Mouse (Mus musculus) MN1 (cell line): ENCODE results near the gene Paqr4.

Source experiments
- DNase-seq: peaks from one replicate; pipeline ENCODE4 v3.0.0-alpha.2; 2016; ENCODE audit warnings: low spot score

The Paqr4 gene

GRCm38 (mm10) chr17:23749400-23750191 lies 8.9 kb upstream of the Paqr4 start:
- DNase-seq = no peak

GRCm38 (mm10) chr17:23748631-23749391 lies 8.1 kb upstream of the Paqr4 start:
- DNase-seq = peak; percentile 90

- no peak for DNase-seq
These were observed 7.4 kb upstream of the Paqr4 start for GRCm38 (mm10) chr17:23748026-23748425.

GRCm38 (mm10) chr17:23747471-23747870 lies 6.8 kb upstream of the Paqr4 start:
- DNase-seq = no peak

- DNase-seq = no peak
These were observed 6.1 kb upstream of the Paqr4 start for GRCm38 (mm10) chr17:23746767-23747166.

GRCm38 (mm10) chr17:23746311-23746710 lies 5.6 kb upstream of the Paqr4 start:
- DNase-seq = no peak

GRCm38 (mm10) chr17:23745301-23746251 lies 4.9 kb upstream of the Paqr4 start, which contains the start of gene Kremen2:
Gene Kremen2 (minus strand): TSS chr17:23745833.
- peak; percentile 41 for DNase-seq

GRCm38 (mm10) chr17:23744651-23745050 lies 4.0 kb upstream of the Paqr4 start:
- no peak for DNase-seq

- no peak for DNase-seq
These were observed 3.4 kb upstream of the Paqr4 start for GRCm38 (mm10) chr17:23744076-23744475.

- no peak for DNase-seq
These were observed 2.3 kb upstream of the Paqr4 start for GRCm38 (mm10) chr17:23742941-23743340.

- no peak for DNase-seq
These were observed 1.6 kb upstream of the Paqr4 start for GRCm38 (mm10) chr17:23742210-23742793.

GRCm38 (mm10) chr17:23741359-23742209 lies 917 bp upstream of the Paqr4 start:
- no peak for DNase-seq

- peak; percentile 92 for DNase-seq
These were observed 507 bp downstream of the Paqr4 start for GRCm38 (mm10) chr17:23740136-23740584.

- DNase-seq = peak; percentile 39
These were observed 1.2 kb downstream of the Paqr4 start for GRCm38 (mm10) chr17:23739202-23740135.

- no peak for DNase-seq
These were observed 1.8 kb downstream of the Paqr4 start for GRCm38 (mm10) chr17:23738836-23739201.

GRCm38 (mm10) chr17:23737493-23738445 lies 2.9 kb downstream of the Paqr4 start:
- DNase-seq = peak; percentile 42

- DNase-seq = no peak
These were observed 6.3 kb downstream of the Paqr4 start for GRCm38 (mm10) chr17:23734341-23734740.

GRCm38 (mm10) chr17:23730441-23730840 lies 10.2 kb downstream of the Paqr4 start:
- DNase-seq = no peak
